ENCODE assay signal across 9 mouse cellular contexts in the genomic region with DNA sequence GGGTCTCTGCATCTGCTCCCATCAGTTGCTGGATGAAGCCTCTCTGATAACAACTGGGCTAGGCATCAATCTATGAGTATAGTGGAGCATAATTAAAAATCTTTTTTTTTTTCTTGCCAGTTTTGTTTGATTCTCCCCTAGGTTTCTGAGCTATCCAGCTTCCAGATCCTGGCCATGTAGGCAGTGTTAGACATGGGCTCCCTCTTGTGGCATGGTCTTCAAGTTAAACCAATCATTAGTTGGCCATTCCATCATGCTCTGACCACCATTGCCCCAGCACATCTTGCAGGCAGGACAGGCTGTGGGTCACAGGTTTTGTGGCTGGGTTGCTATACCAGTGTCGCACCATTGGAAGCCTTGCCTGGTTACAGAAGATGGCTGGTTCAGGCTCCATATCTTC.
A peak's percentile ranks its signal among the peaks of the same experiment; 100 is the strongest.
DNase-seq lines count a peak whose midpoint lies in the region; TF ChIP-seq lines count a peak whose summit lies in the region.
"Had no signal": no experiment of that assay in that cellular context is flagged by ENCODE, and none has a peak within 500 bp of the region (broad histone marks: within the 10 kb centered on the region; RNA-seq: fewer than 3 reads in every experiment).

No protein-coding gene starts in this region.

- no peak overlapping the region for H3K4me3 ChIP-seq in left cerebral cortex, adult 2 months
- H3K4me3 ChIP-seq: liver, embryonic 15.5 days had no signal

- H3K27ac ChIP-seq in left cerebral cortex, adult 2 months = no peak overlapping the region
- H3K27ac ChIP-seq: liver, embryonic 15.5 days had no signal

- TF ChIP-seq CTCF in left cerebral cortex, adult 2 months (IDR thresholded peaks at IDR 0.05) = peak; percentile 55

- intact Hi-C loops in left cerebral cortex, adult 2 months (cut with DNase I) = loop anchor here (2.0 kb wide), 1 partner anchor 193 kb away; a partner anchor contains a TSS
- intact Hi-C loops in left cerebral cortex, postnatal 10 days (cut with DNase I) = no loop called here
- intact Hi-C loops in heart, postnatal 14 days (cut with DNase I) = no loop called here

- DNase-seq in cerebellum, postnatal 14 days = peak; percentile 33 to 39
- no peak for DNase-seq in cerebellum, adult 9-11 months
- no peak for DNase-seq in left cerebral cortex, adult 2 months (ENCODE audit: extremely low spot score in 1 of 2, low spot score in 2 of 2)
- DNase-seq in left cerebral cortex, postnatal 10 days (ENCODE audit: extremely low spot score in 1 of 2, low spot score in 2 of 2) = no peak
- DNase-seq in Muller cell, postnatal 12 days (ENCODE audit: inconsistent ontology term) = peak; percentile 17
- peak; percentile 7 for DNase-seq in layer of hippocampus, adult 9-11 months
- no peak for DNase-seq in heart, postnatal 14 days
- no peak for DNase-seq in right cerebral cortex, postnatal 36 days (ENCODE audit: low spot score in 2 of 2)

Comparison
In these comparisons a context has a peak if more than half of its experiments do, and no peak if none do; other contexts are left out.
1. DNase-seq: peak in cerebellum, postnatal 14 days (2 of 2), Muller cell, postnatal 12 days (single experiment) and layer of hippocampus, adult 9-11 months (single experiment); none in cerebellum, adult 9-11 months (single experiment), left cerebral cortex, adult 2 months (0 of 2), left cerebral cortex, postnatal 10 days (0 of 2), heart, postnatal 14 days (0 of 2) and right cerebral cortex, postnatal 36 days (0 of 2).